Mouse (Mus musculus): ENCODE data around the gene Alkbh7.

Gene Alkbh7

DNA sequence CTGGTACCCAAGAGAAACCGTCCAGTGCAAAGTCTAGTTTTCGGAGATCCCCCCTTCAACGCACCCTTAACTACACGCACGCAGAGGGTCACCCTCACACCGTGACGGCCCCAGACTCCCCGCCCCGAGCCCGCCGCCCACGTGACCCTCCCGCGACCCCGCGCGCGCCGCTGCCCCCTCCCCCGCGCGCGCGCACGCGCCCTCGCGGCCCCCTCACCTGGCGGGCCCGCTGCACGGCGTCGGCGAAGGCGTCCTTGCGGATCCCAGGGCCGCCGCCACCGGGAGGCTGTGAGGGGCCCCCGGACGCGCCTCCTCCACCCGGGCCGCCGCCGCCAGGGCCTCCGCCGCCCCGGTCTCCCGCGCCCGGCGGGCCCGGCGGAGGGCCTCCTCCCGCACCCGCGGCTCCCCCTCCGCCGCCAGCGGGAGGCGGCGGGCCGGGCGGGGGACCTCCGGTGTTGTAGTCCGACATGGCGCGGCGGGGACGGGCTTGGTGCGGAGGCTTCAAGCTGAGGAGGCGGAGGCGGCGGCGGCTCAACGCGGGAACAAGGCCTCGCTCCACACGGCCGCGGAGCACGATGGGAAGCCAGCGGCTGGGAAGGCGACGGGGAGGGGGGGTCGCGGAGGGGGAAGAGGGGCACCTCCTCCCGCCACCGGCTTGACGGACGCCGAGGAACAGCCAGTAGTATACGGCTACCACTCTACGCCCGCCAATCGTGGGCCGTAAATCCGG lies 34.0 kb downstream of the Alkbh7 start, which contains the start of gene Khsrp:
Gene Khsrp (minus strand): TSS at position 592 of the 730 bp plus-strand sequence.
- DNase-seq (ENCODE audit: low spot score in 2 of 2), result no peak

GRCm38 (mm10) chr17:57031661-57032420 lies 34.7 kb downstream of the Alkbh7 start:
- peak; percentile 99 for DNase-seq (ENCODE audit: low spot score in 2 of 2)

GRCm38 (mm10) chr17:57032854-57033253 lies 35.7 kb downstream of the Alkbh7 start:
- DNase-seq (ENCODE audit: low spot score in 2 of 2), result no peak

GRCm38 (mm10) chr17:57038978-57039377 lies 41.8 kb downstream of the Alkbh7 start:
- DNase-seq (ENCODE audit: low spot score in 2 of 2), result no peak

DNA sequence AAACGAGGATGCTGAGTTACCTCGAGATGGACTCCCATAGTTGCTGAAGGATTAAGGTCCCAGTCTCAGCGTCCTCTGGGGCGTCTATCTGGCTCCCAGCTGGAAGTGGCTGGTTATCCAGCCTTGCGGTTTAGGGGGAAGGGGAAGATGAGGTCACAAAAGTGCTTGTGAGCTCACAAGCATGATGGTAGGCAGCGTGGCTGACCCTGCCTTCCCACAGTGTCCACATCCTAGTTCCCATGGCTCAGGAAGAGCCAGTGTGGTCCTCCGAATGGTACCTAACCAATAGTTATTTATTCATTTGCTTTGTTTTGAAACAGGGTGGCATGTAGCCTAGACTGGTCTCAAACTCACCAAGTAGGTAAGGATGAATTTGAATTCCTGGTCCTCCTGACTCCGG lies 44.4 kb downstream of the Alkbh7 start, which contains the start of gene Slc25a41:
Gene Slc25a41 (minus strand): TSS at position 101 of the 400 bp plus-strand sequence.
- no peak for DNase-seq (ENCODE audit: low spot score in 2 of 2)

GRCm38 (mm10) chr17:57047406-57047805 lies 50.3 kb downstream of the Alkbh7 start:
- DNase-seq (ENCODE audit: low spot score in 2 of 2), result no peak

GRCm38 (mm10) chr17:57048816-57049215 lies 51.7 kb downstream of the Alkbh7 start:
- no peak for DNase-seq (ENCODE audit: low spot score in 2 of 2)

All from urinary bladder, postnatal 36 days (tissue).